Mouse (Mus musculus): ENCODE measurements around the gene Tspan3.

- TF ChIP-seq CTCF (conservative IDR thresholded peaks at IDR 0.05; ENCODE audit: insufficient read depth, insufficient read length, low read depth, low read length) (no peak), POLR2A (IDR thresholded peaks at IDR 0.05; ENCODE audit: low read depth, low read length) (no peak)
Observed at GRCm38 (mm10) chr9:56128331-56128730, 36.9 kb downstream of the Tspan3 start.

Data from kidney, adult 2 months (tissue).